Mouse (Mus musculus) adrenal gland, adult 8-10 months (tissue): ENCODE measurements around the gene Nek5. TPM values are rescaled to one million over a fixed set of nuclear protein-coding genes. Genes with fewer than 3 reads are reported as not detected.

Experiments
- DNase-seq: peaks from one replicate; pipeline ENCODE4 v3.0.0; 2022
- total RNA-seq, 4 experiments: library from RNA; stranded (reverse); gene quantifications; 2 replicates each; pipeline ENCODE4 v1.2.4; 2022

Nek5 gene
- total RNA-seq, 4 experiments from 2014 or later, result 4.6 to 29.9 (median 14.7) TPM

- DNase-seq, result no peak
Observed at GRCm38 (mm10) chr8:22089226-22089625, 35.6 kb downstream of the Nek5 start.

GRCm38 (mm10) chr8:22079313-22080007, 45.4 kb downstream of the Nek5 start:
- no peak for DNase-seq

GRCm38 (mm10) chr8:22061126-22061525, 63.7 kb downstream of the Nek5 start:
- no peak for DNase-seq

GRCm38 (mm10) chr8:22060446-22060889, 64.4 kb downstream of the Nek5 start, which contains the start of gene Alg11:
Gene Alg11, plus strand, starts transcription at chr8:22060721.
- DNase-seq, result peak; percentile 97

- no peak for DNase-seq
Observed at GRCm38 (mm10) chr8:22059821-22060445, 64.9 kb downstream of the Nek5 start, which contains the start of gene Atp7b. Gene Atp7b, minus strand, starts transcription at chr8:22060305.

- DNase-seq, result no peak
Observed at GRCm38 (mm10) chr8:22059153-22059738, 65.6 kb downstream of the Nek5 start.

GRCm38 (mm10) chr8:22058368-22058767, 66.5 kb downstream of the Nek5 start:
- DNase-seq, result no peak

- DNase-seq, result no peak
Observed at GRCm38 (mm10) chr8:22056850-22057249, 68.0 kb downstream of the Nek5 start.

GRCm38 (mm10) chr8:22055492-22055877, 69.4 kb downstream of the Nek5 start:
- DNase-seq, result no peak

- peak; percentile 12 for DNase-seq
Observed at GRCm38 (mm10) chr8:22054674-22055491, 70.0 kb downstream of the Nek5 start.

- DNase-seq, result no peak
Observed at GRCm38 (mm10) chr8:22047699-22048464, 77.0 kb downstream of the Nek5 start.

- DNase-seq, result no peak
Observed at GRCm38 (mm10) chr8:22043706-22044105, 81.1 kb downstream of the Nek5 start.

- DNase-seq, result no peak
Observed at GRCm38 (mm10) chr8:22042515-22042914, 82.3 kb downstream of the Nek5 start.

GRCm38 (mm10) chr8:22040153-22040509, 84.7 kb downstream of the Nek5 start:
- no peak for DNase-seq

GRCm38 (mm10) chr8:22039468-22040152, 85.2 kb downstream of the Nek5 start:
- DNase-seq, result no peak

- DNase-seq, result no peak
Observed at GRCm38 (mm10) chr8:22037022-22037421, 87.8 kb downstream of the Nek5 start.

- DNase-seq, result no peak
Observed at GRCm38 (mm10) chr8:22036137-22036536, 88.7 kb downstream of the Nek5 start.

GRCm38 (mm10) chr8:22030990-22031389, 93.9 kb downstream of the Nek5 start:
- no peak for DNase-seq

GRCm38 (mm10) chr8:22028973-22029372, 95.9 kb downstream of the Nek5 start:
- DNase-seq, result no peak

GRCm38 (mm10) chr8:22025241-22025640, 99.6 kb downstream of the Nek5 start:
- DNase-seq, result no peak
